Mouse (Mus musculus): ENCODE results near the gene Htt. TPM values are rescaled to one million over a fixed set of nuclear protein-coding genes. Genes with fewer than 3 reads are reported as not detected.

Gene Htt
- polyA plus RNA-seq, 1 experiment from 2014 or later = 28.5 TPM

- Histone ChIP-seq H3K4me3 (ENCODE audit: low read depth, low read length) (no peak overlapping the region), H3K36me3 (ENCODE audit: control insufficient read depth, insufficient read depth, low read length) (no peaks in the 10 kb centered on the region), H3K4me1 (ENCODE audit: control insufficient read depth, insufficient read depth, low read length) (peaks cover 3% of the 10 kb centered on the region; the same call in 1 of the 2 replicates), H3K4me2 (ENCODE audit: low read depth, low read length) (no peak overlapping the region), H3K27me3 (ENCODE audit: control insufficient read depth, insufficient read depth, low read length) (no peaks in the 10 kb centered on the region), H3K27ac (ENCODE audit: low read depth, low read length) (no peak overlapping the region), H3K9ac (replicated peaks; ENCODE audit: low read depth, low read length) (no peak overlapping the region), H3K9me3 (ENCODE audit: control insufficient read depth, low read length) (no peaks in the 10 kb centered on the region)
- 87% methylated on average over 3 of the region's 3 CpGs for WGBS
- ATAC-seq (ENCODE audit: low read depth) = no peak
Observed at GRCm38 (mm10) chr5:34918785-34919184, 157.2 kb downstream of the Htt start.

GRCm38 (mm10) chr5:34922531-34922930 is 161.0 kb downstream of the Htt start:
- no peaks in the 10 kb centered on the region for H3K9me3 ChIP-seq (ENCODE audit: control insufficient read depth, low read length)
- no peak overlapping the region for H3K9ac ChIP-seq (replicated peaks; ENCODE audit: low read depth, low read length)
- no peak for ATAC-seq (ENCODE audit: low read depth)
- no peak overlapping the region for H3K4me2 ChIP-seq (ENCODE audit: low read depth, low read length)
- H3K36me3 ChIP-seq (ENCODE audit: control insufficient read depth, insufficient read depth, low read length) = no peaks in the 10 kb centered on the region
- no peaks in the 10 kb centered on the region for H3K27me3 ChIP-seq (ENCODE audit: control insufficient read depth, insufficient read depth, low read length)
- 10% methylated on average over 6 of the region's 6 CpGs for WGBS
- H3K27ac ChIP-seq (ENCODE audit: low read depth, low read length) = no peak overlapping the region
- H3K4me3 ChIP-seq (ENCODE audit: low read depth, low read length) = no peak overlapping the region
- H3K4me1 ChIP-seq (ENCODE audit: control insufficient read depth, insufficient read depth, low read length) = no peaks in the 10 kb centered on the region

GRCm38 (mm10) chr5:34923920-34924319 is 162.4 kb downstream of the Htt start:
- no peak overlapping the region for H3K9ac ChIP-seq (replicated peaks; ENCODE audit: low read depth, low read length)
- WGBS = 96% methylated on average over 4 of the region's 4 CpGs
- no peaks in the 10 kb centered on the region for H3K4me1 ChIP-seq (ENCODE audit: control insufficient read depth, insufficient read depth, low read length)
- H3K36me3 ChIP-seq (ENCODE audit: control insufficient read depth, insufficient read depth, low read length) = no peaks in the 10 kb centered on the region
- H3K4me3 ChIP-seq (ENCODE audit: low read depth, low read length) = no peak overlapping the region
- no peaks in the 10 kb centered on the region for H3K27me3 ChIP-seq (ENCODE audit: control insufficient read depth, insufficient read depth, low read length)
- no peak overlapping the region for H3K27ac ChIP-seq (ENCODE audit: low read depth, low read length)
- ATAC-seq (ENCODE audit: low read depth) = no peak
- H3K9me3 ChIP-seq (ENCODE audit: control insufficient read depth, low read length) = no peaks in the 10 kb centered on the region
- no peak overlapping the region for H3K4me2 ChIP-seq (ENCODE audit: low read depth, low read length)

- H3K4me1 ChIP-seq (ENCODE audit: control insufficient read depth, insufficient read depth, low read length) = no peaks in the 10 kb centered on the region
- H3K27me3 ChIP-seq (ENCODE audit: control insufficient read depth, insufficient read depth, low read length) = no peaks in the 10 kb centered on the region
- WGBS = 91% methylated on average over 7 of the region's 7 CpGs
- ATAC-seq (ENCODE audit: low read depth) = no peak
- no peak overlapping the region for H3K9ac ChIP-seq (replicated peaks; ENCODE audit: low read depth, low read length)
- no peak overlapping the region for H3K4me3 ChIP-seq (ENCODE audit: low read depth, low read length)
- H3K9me3 ChIP-seq (ENCODE audit: control insufficient read depth, low read length) = no peaks in the 10 kb centered on the region
- no peak overlapping the region for H3K4me2 ChIP-seq (ENCODE audit: low read depth, low read length)
- H3K36me3 ChIP-seq (ENCODE audit: control insufficient read depth, insufficient read depth, low read length) = no peaks in the 10 kb centered on the region
- no peak overlapping the region for H3K27ac ChIP-seq (ENCODE audit: low read depth, low read length)
Observed at GRCm38 (mm10) chr5:34924519-34924918, 163.0 kb downstream of the Htt start.

GRCm38 (mm10) chr5:34927648-34928047 is 166.1 kb downstream of the Htt start:
- Histone ChIP-seq H3K9ac (replicated peaks; ENCODE audit: low read depth, low read length) (no peak overlapping the region), H3K4me3 (ENCODE audit: low read depth, low read length) (no peak overlapping the region), H3K36me3 (ENCODE audit: control insufficient read depth, insufficient read depth, low read length) (no peaks in the 10 kb centered on the region), H3K4me1 (ENCODE audit: control insufficient read depth, insufficient read depth, low read length) (peaks cover 11% of the 10 kb centered on the region; the same call in 1 of the 2 replicates), H3K9me3 (ENCODE audit: control insufficient read depth, low read length) (no peaks in the 10 kb centered on the region), H3K27ac (ENCODE audit: low read depth, low read length) (no peak overlapping the region), H3K27me3 (ENCODE audit: control insufficient read depth, insufficient read depth, low read length) (no peaks in the 10 kb centered on the region), H3K4me2 (ENCODE audit: low read depth, low read length) (no peak overlapping the region)
- no peak for ATAC-seq (ENCODE audit: low read depth)
- WGBS = 89% methylated on average over 4 of the region's 4 CpGs

- peak overlapping the region; percentile 22; the same call in 1 of the 2 replicates for H3K27ac ChIP-seq (ENCODE audit: low read depth, low read length)
- 68% methylated on average over 9 of the region's 9 CpGs for WGBS
- H3K9me3 ChIP-seq (ENCODE audit: control insufficient read depth, low read length) = no peaks in the 10 kb centered on the region
- ATAC-seq (ENCODE audit: low read depth) = no peak
- H3K9ac ChIP-seq (replicated peaks; ENCODE audit: low read depth, low read length) = no peak overlapping the region
- H3K36me3 ChIP-seq (ENCODE audit: control insufficient read depth, insufficient read depth, low read length) = no peaks in the 10 kb centered on the region
- no peak overlapping the region for H3K4me2 ChIP-seq (ENCODE audit: low read depth, low read length)
- no peak overlapping the region for H3K4me3 ChIP-seq (ENCODE audit: low read depth, low read length)
- H3K27me3 ChIP-seq (ENCODE audit: control insufficient read depth, insufficient read depth, low read length) = no peaks in the 10 kb centered on the region
- H3K4me1 ChIP-seq (ENCODE audit: control insufficient read depth, insufficient read depth, low read length) = peaks cover 11% of the 10 kb centered on the region; the same call in 1 of the 2 replicates
Observed at GRCm38 (mm10) chr5:34930151-34930975, 168.8 kb downstream of the Htt start.

- peaks cover 11% of the 10 kb centered on the region; the same call in 1 of the 2 replicates for H3K4me1 ChIP-seq (ENCODE audit: control insufficient read depth, insufficient read depth, low read length)
- H3K9ac ChIP-seq (replicated peaks; ENCODE audit: low read depth, low read length) = no peak overlapping the region
- WGBS = 61% methylated on average over 2 of the region's 2 CpGs
- H3K36me3 ChIP-seq (ENCODE audit: control insufficient read depth, insufficient read depth, low read length) = no peaks in the 10 kb centered on the region
- H3K4me2 ChIP-seq (ENCODE audit: low read depth, low read length) = no peak overlapping the region
- H3K27ac ChIP-seq (ENCODE audit: low read depth, low read length) = peak overlapping the region; percentile 22; the same call in 1 of the 2 replicates
- H3K9me3 ChIP-seq (ENCODE audit: control insufficient read depth, low read length) = no peaks in the 10 kb centered on the region
- H3K4me3 ChIP-seq (ENCODE audit: low read depth, low read length) = no peak overlapping the region
- H3K27me3 ChIP-seq (ENCODE audit: control insufficient read depth, insufficient read depth, low read length) = no peaks in the 10 kb centered on the region
- ATAC-seq (ENCODE audit: low read depth) = no peak
Observed at GRCm38 (mm10) chr5:34931091-34931490, 169.6 kb downstream of the Htt start.

- no peaks in the 10 kb centered on the region for H3K36me3 ChIP-seq (ENCODE audit: control insufficient read depth, insufficient read depth, low read length)
- peaks cover 11% of the 10 kb centered on the region; the same call in 1 of the 2 replicates for H3K4me1 ChIP-seq (ENCODE audit: control insufficient read depth, insufficient read depth, low read length)
- peak overlapping the region; percentile 35 for H3K27ac ChIP-seq (ENCODE audit: low read depth, low read length)
- WGBS = 46% methylated on average over 11 of the region's 11 CpGs
- no peak overlapping the region for H3K4me3 ChIP-seq (ENCODE audit: low read depth, low read length)
- H3K4me2 ChIP-seq (ENCODE audit: low read depth, low read length) = no peak overlapping the region
- H3K9ac ChIP-seq (replicated peaks; ENCODE audit: low read depth, low read length) = no peak overlapping the region
- no peaks in the 10 kb centered on the region for H3K9me3 ChIP-seq (ENCODE audit: control insufficient read depth, low read length)
- no peaks in the 10 kb centered on the region for H3K27me3 ChIP-seq (ENCODE audit: control insufficient read depth, insufficient read depth, low read length)
- 0 out of 2 replicates have a peak, but pooled peaks have one; percentile 34 for ATAC-seq (ENCODE audit: low read depth)
Observed at GRCm38 (mm10) chr5:34931516-34932457, 170.2 kb downstream of the Htt start.
